Mouse (Mus musculus) forelimb bud, embryonic 11.5 days (tissue): ENCODE data around the gene Tmem63a.

Experiments
- DNase-seq: peaks from one replicate; pipeline ENCODE4 v3.0.0-alpha.2; 2012; ENCODE audit warnings: low read depth, low spot score

Gene Tmem63a

GRCm38 (mm10) chr1:181009754-181010153 is 67.6 kb downstream of the Tmem63a start:
- no peak for DNase-seq

GRCm38 (mm10) chr1:181010171-181010932 is 68.2 kb downstream of the Tmem63a start:
- DNase-seq = no peak

GRCm38 (mm10) chr1:181011601-181012000 is 69.5 kb downstream of the Tmem63a start:
- no peak for DNase-seq

GRCm38 (mm10) chr1:181012416-181012815 is 70.3 kb downstream of the Tmem63a start:
- no peak for DNase-seq

- DNase-seq = no peak
Observed at GRCm38 (mm10) chr1:181013446-181013845, 71.3 kb downstream of the Tmem63a start.

- no peak for DNase-seq
Observed at GRCm38 (mm10) chr1:181014731-181015500, 72.8 kb downstream of the Tmem63a start.

- DNase-seq = no peak
Observed at GRCm38 (mm10) chr1:181015558-181015957, 73.4 kb downstream of the Tmem63a start.

GRCm38 (mm10) chr1:181016045-181016444 is 73.9 kb downstream of the Tmem63a start:
- DNase-seq = no peak

GRCm38 (mm10) chr1:181016532-181017131 is 74.5 kb downstream of the Tmem63a start:
- peak; percentile 41 for DNase-seq

- peak; percentile 52 for DNase-seq
Observed at GRCm38 (mm10) chr1:181017212-181017711, 75.1 kb downstream of the Tmem63a start.

- no peak for DNase-seq
Observed at GRCm38 (mm10) chr1:181017890-181018420, 75.8 kb downstream of the Tmem63a start.

- DNase-seq = no peak
Observed at GRCm38 (mm10) chr1:181020756-181021487, 78.8 kb downstream of the Tmem63a start, which contains the start of gene Ephx1. TSS of gene Ephx1 (minus strand) at chr1:181020904.

- DNase-seq = no peak
Observed at GRCm38 (mm10) chr1:181021488-181021865, 79.3 kb downstream of the Tmem63a start.

- peak; percentile 31 for DNase-seq
Observed at GRCm38 (mm10) chr1:181022265-181022664, 80.1 kb downstream of the Tmem63a start.
